Mouse (Mus musculus) MEL (cell line): ENCODE data around the gene Nhlrc3. TPM values are rescaled to one million over a fixed set of nuclear protein-coding genes. Genes with fewer than 3 reads are reported as not detected.

Experiments
- DNase-seq: peaks from one replicate; pipeline ENCODE4 v3.0.0; 2011; ENCODE audit warnings: low read depth, low spot score
- H3K27ac ChIP-seq: 2 replicates; pipeline ENCODE4 v1.5.1; 2012; ENCODE audit warnings: low read depth, mild to moderate bottlenecking, control low read depth, low read length, moderate library complexity; ENCODE audit not compliant: control insufficient read depth
- H3K27me3 ChIP-seq, 2 experiments: fragments of 150-350 bp in 1 of 2; sonication (generic) in 1 of 2; 2 replicates each; pipeline ENCODE4 v1.6.1; 2012; ENCODE audit warnings: low read length in 2 of 2, mild to moderate bottlenecking in 2 of 2, improper control_type of control experiment in 1 of 2, moderate library complexity in 1 of 2; ENCODE audit not compliant: insufficient read depth in 2 of 2, control insufficient read depth in 1 of 2
- H3K36me3 ChIP-seq, 2 experiments: 2 replicates each; pipeline ENCODE4 v1.6.1; 2012 to 2014; ENCODE audit warnings: low read length in 2 of 2, improper control_type of control experiment in 1 of 2, inconsistent platforms in 1 of 2, mild to moderate bottlenecking in 1 of 2; ENCODE audit not compliant: insufficient read depth in 2 of 2, control insufficient read depth in 1 of 2
- H3K4me1 ChIP-seq, 2 experiments: fragments of 150-350 bp in 1 of 2; sonication (generic) in 1 of 2; 2 replicates each; pipeline ENCODE4 v1.6.1; 2012; ENCODE audit warnings: low read length in 2 of 2, improper control_type of control experiment in 1 of 2, mild to moderate bottlenecking in 1 of 2; ENCODE audit not compliant: insufficient read depth in 2 of 2, control insufficient read depth in 1 of 2
- H3K4me3 ChIP-seq, 2 experiments: fragments of 150-350 bp in 1 of 2; sonication (generic) in 1 of 2; 2 replicates each; pipeline ENCODE4 v1.5.1; 2012; ENCODE audit warnings: low read depth in 2 of 2, low read length in 2 of 2, mild to moderate bottlenecking in 2 of 2, moderate library complexity in 2 of 2, control low read depth in 1 of 2, improper control_type of control experiment in 1 of 2; ENCODE audit not compliant: control insufficient read depth in 1 of 2, insufficient read depth in 1 of 2
- H3K79me2 ChIP-seq: 2 replicates; pipeline ENCODE4 v1.6.1; 2012; ENCODE audit warnings: mild to moderate bottlenecking, low read length, moderate library complexity; ENCODE audit not compliant: control insufficient read depth, poor library complexity, insufficient read depth
- H3K9ac ChIP-seq: 2 replicates; pipeline ENCODE4 v1.6.1; 2012; ENCODE audit warnings: low read depth, mild to moderate bottlenecking, control low read depth, low read length, moderate library complexity; ENCODE audit not compliant: control insufficient read depth, poor library complexity, severe bottlenecking
- H3K9me3 ChIP-seq: fragments of 150-350 bp; sonication (generic); replicated peaks from 2 replicates; pipeline ENCODE4 v1.6.1; 2012; ENCODE audit warnings: mild to moderate bottlenecking, low read length, improper control_type of control experiment, moderate library complexity; ENCODE audit not compliant: insufficient read depth
- CHD1 ChIP-seq: IDR thresholded peaks from 2 replicates; pipeline ENCODE4 v1.6.1; 2012; ENCODE audit warnings: low read depth, mild to moderate bottlenecking, inconsistent platforms, low read length, improper control_type of control experiment
- CHD2 ChIP-seq: IDR thresholded peaks from 2 replicates; pipeline ENCODE4 v1.6.1; 2011; ENCODE audit warnings: low read length, improper control_type of control experiment
- CTCF ChIP-seq, 3 experiments: IDR thresholded peaks in 2 of 3; conservative IDR thresholded peaks in 1 of 3; 2 replicates each; pipeline ENCODE4 v1.5.1; 2011 to 2012; ENCODE audit warnings: low read length in 3 of 3, low read depth in 2 of 3, mild to moderate bottlenecking in 2 of 3, improper control_type of control experiment in 1 of 3, inconsistent platforms in 1 of 3, mixed read lengths in 1 of 3, moderate library complexity in 1 of 3; ENCODE audit not compliant: control insufficient read depth in 1 of 3, insufficient read depth in 1 of 3, poor library complexity in 1 of 3, severe bottlenecking in 1 of 3
- ELF1 ChIP-seq: IDR thresholded peaks from 2 replicates; pipeline ENCODE4 v1.6.1; 2014; ENCODE audit warnings: low read depth, mild to moderate bottlenecking, inconsistent platforms, low read length, improper control_type of control experiment, moderate library complexity
- GABPA ChIP-seq: IDR thresholded peaks from 2 replicates; pipeline ENCODE4 v1.6.1; 2012; ENCODE audit warnings: low read depth, mild to moderate bottlenecking, inconsistent platforms, low read length, improper control_type of control experiment, moderate library complexity
- HCFC1 ChIP-seq: IDR thresholded peaks from 2 replicates; pipeline ENCODE4 v1.6.1; 2012; ENCODE audit warnings: low read depth, mild to moderate bottlenecking, inconsistent platforms, low read length, improper control_type of control experiment, moderate library complexity
- JUND ChIP-seq: IDR thresholded peaks from 2 replicates; pipeline ENCODE4 v1.6.1; 2011; ENCODE audit warnings: low read depth, mild to moderate bottlenecking, improper control_type of control experiment, low read length
- KAT2A ChIP-seq: conservative IDR thresholded peaks from 2 replicates; pipeline ENCODE4 v1.6.1; 2012; ENCODE audit warnings: low read depth, low read length, improper control_type of control experiment, inconsistent platforms
- MAFK ChIP-seq: IDR thresholded peaks from 2 replicates; pipeline ENCODE4 v1.6.1; 2011; ENCODE audit warnings: low read depth, mild to moderate bottlenecking, low read length, improper control_type of control experiment, borderline replicate concordance
- MEF2A ChIP-seq: IDR thresholded peaks from 2 replicates; pipeline ENCODE4 v1.6.1; 2014; ENCODE audit warnings: low read depth, mild to moderate bottlenecking, inconsistent platforms, low read length, improper control_type of control experiment; ENCODE audit not compliant: poor library complexity, insufficient replicate concordance, severe bottlenecking; ENCODE audit errors: extremely low read depth
- MXI1 ChIP-seq: IDR thresholded peaks from 2 replicates; pipeline ENCODE4 v1.6.1; 2011; ENCODE audit warnings: mild to moderate bottlenecking, low read depth, low read length, improper control_type of control experiment
- MYB ChIP-seq: IDR thresholded peaks from 2 replicates; pipeline ENCODE4 v1.6.1; 2011; ENCODE audit warnings: mild to moderate bottlenecking, low read depth, low read length, improper control_type of control experiment
- NRF1 ChIP-seq: IDR thresholded peaks from 2 replicates; pipeline ENCODE4 v1.6.1; 2014; ENCODE audit warnings: low read depth, mild to moderate bottlenecking, inconsistent platforms, low read length, improper control_type of control experiment, moderate library complexity; ENCODE audit not compliant: poor library complexity, insufficient read depth, severe bottlenecking
- POLR2AphosphoS2 ChIP-seq: IDR thresholded peaks from 2 replicates; pipeline ENCODE4 v1.6.1; 2011; ENCODE audit warnings: low read length, improper control_type of control experiment
- RCOR1 ChIP-seq: IDR thresholded peaks from 2 replicates; pipeline ENCODE4 v1.6.1; 2012; ENCODE audit warnings: low read depth, mild to moderate bottlenecking, inconsistent platforms, low read length, improper control_type of control experiment
- SMC3 ChIP-seq: IDR thresholded peaks from 2 replicates; pipeline ENCODE4 v1.6.1; 2011; ENCODE audit warnings: low read depth, low read length, improper control_type of control experiment
- TAL1 ChIP-seq: IDR thresholded peaks from 2 replicates; pipeline ENCODE4 v1.6.1; 2012; ENCODE audit warnings: mild to moderate bottlenecking, inconsistent platforms, low read length, moderate library complexity, mixed read lengths
- TCF12 ChIP-seq: IDR thresholded peaks from 2 replicates; pipeline ENCODE4 v1.6.1; 2014; ENCODE audit warnings: low read depth, mild to moderate bottlenecking, inconsistent platforms, low read length, improper control_type of control experiment, moderate library complexity
- USF2 ChIP-seq, 2 experiments: IDR thresholded peaks; 2 replicates each; pipeline ENCODE4 v1.6.1; 2011 to 2012; ENCODE audit warnings: improper control_type of control experiment in 2 of 2, low read length in 2 of 2, borderline replicate concordance in 1 of 2, inconsistent platforms in 1 of 2, low read depth in 1 of 2, mild to moderate bottlenecking in 1 of 2; ENCODE audit not compliant: insufficient read depth in 1 of 2
- ZC3H11A ChIP-seq: IDR thresholded peaks from 2 replicates; pipeline ENCODE4 v1.6.1; 2012; ENCODE audit warnings: low read depth, mild to moderate bottlenecking, inconsistent platforms, low read length, improper control_type of control experiment
- ZKSCAN1 ChIP-seq: IDR thresholded peaks from 2 replicates; pipeline ENCODE4 v1.6.1; 2012; ENCODE audit warnings: low read depth, mild to moderate bottlenecking, inconsistent platforms, low read length, improper control_type of control experiment, moderate library complexity
- ZMIZ1 ChIP-seq: IDR thresholded peaks from 2 replicates; pipeline ENCODE4 v1.6.1; 2012; ENCODE audit warnings: low read depth, mild to moderate bottlenecking, inconsistent platforms, low read length, improper control_type of control experiment, moderate library complexity
- ZNF384 ChIP-seq: IDR thresholded peaks from 2 replicates; pipeline ENCODE4 v1.6.1; 2012; ENCODE audit warnings: low read depth, mild to moderate bottlenecking, inconsistent platforms, low read length, improper control_type of control experiment
- polyA plus RNA-seq, 2 experiments: library from polyadenylated mRNA; stranded (reverse) in 1 of 2; unstranded in 1 of 2; fragments of >175 nt in 1 of 2; fragments of >200 nt in 1 of 2; gene quantifications; 2 replicates each; pipeline versions ENCODE4 v1.2.1 to v1.2.4; 2012; ENCODE audit warnings: low replicate concordance in 2 of 2, low read depth in 1 of 2; ENCODE audit not compliant: insufficient read length in 2 of 2, insufficient read depth in 1 of 2, missing spikeins in 1 of 2
- total RNA-seq: library from RNA; depleted of rRNA; stranded (reverse); fragments of 300-350 nt; gene quantifications from 2 replicates; pipeline ENCODE4 v1.2.3, GENCODE M21; 2012

Nhlrc3 gene
- total and polyA plus RNA-seq, 3 experiments, result 6.7 to 9.1 TPM; not detected in 1

DNA sequence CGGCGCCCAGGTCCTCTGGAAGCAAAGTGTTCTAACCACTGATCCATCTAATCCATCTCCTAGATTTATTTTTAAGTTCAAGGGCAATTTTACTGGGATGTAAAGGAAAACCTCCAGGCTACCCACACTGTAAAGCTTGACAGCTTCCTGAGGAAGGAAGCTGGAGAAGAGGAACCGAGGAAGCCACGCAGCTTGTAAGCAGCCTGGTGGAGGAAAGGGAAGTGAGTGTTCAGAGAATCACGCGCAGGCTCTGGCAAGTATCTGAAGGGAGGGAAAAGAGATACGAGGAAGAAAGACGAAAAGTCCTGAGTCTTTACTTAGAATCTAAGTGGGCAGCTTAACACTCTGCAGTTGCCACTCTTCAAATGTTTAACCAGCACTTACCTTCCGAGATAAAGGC is 3.0 kb downstream of the Nhlrc3 start:
- H3K36me3 ChIP-seq, result peaks cover 0 to 4% of the 10 kb centered on the region in 2 experiments

GRCm38 (mm10) chr3:53457750-53458149 is 5.4 kb downstream of the Nhlrc3 start:
- no peak for DNase-seq
- Histone ChIP-seq H3K4me3 (no peak overlapping the region), H3K79me2 (peaks cover 13% of the 10 kb centered on the region)

More for the DNA sequence above, 3.0 kb downstream of the Nhlrc3 start:
- H3K9me3 ChIP-seq, result no peaks in the 10 kb centered on the region
- no peak overlapping the region for H3K27ac ChIP-seq
- H3K4me1 ChIP-seq, result peaks cover 0 to 3% of the 10 kb centered on the region in 2 experiments; a peak in 2 of 4 replicates
- no peaks in the 10 kb centered on the region for H3K27me3 ChIP-seq
- peak; percentile 34 for DNase-seq
- no peak overlapping the region for H3K9ac ChIP-seq
- H3K79me2 ChIP-seq, result peaks cover 30% of the 10 kb centered on the region
- TF ChIP-seq TAL1 (no peak), JUND (no peak), TCF12 (no peak), CHD2 (no peak), CTCF (IDR thresholded peaks at IDR 0.05 in 2 of 3, conservative IDR thresholded peaks at IDR 0.05 in 1 of 3; ENCODE audit: control insufficient read depth in 1 of 3, insufficient read depth in 1 of 3, low read depth in 2 of 3, low read length in 3 of 3, poor library complexity in 1 of 3, severe bottlenecking in 1 of 3) (no peak), NRF1 (no peak), ZKSCAN1 (no peak), MAFK (no peak), ZC3H11A (no peak), ZMIZ1 (no peak), KAT2A (no peak), ZNF384 (no peak), ELF1 (no peak)
- H3K4me3 ChIP-seq, result no peak overlapping the region

GRCm38 (mm10) chr3:53454984-53455383 is 8.1 kb downstream of the Nhlrc3 start:
- peaks cover 0 to 2% of the 10 kb centered on the region in 2 experiments; a peak in 2 of 4 replicates for H3K36me3 ChIP-seq
- TF ChIP-seq ZC3H11A (no peak), CHD1 (no peak), KAT2A (no peak), MYB (no peak), TAL1 (no peak), MEF2A (no peak), SMC3 (no peak), TCF12 (no peak), ZMIZ1 (no peak), POLR2AphosphoS2 (no peak), ZNF384 (no peak), MAFK (no peak), MXI1 (no peak), GABPA (no peak), USF2 (IDR thresholded peaks at IDR 0.05; ENCODE audit: borderline replicate concordance in 1 of 2, insufficient read depth in 1 of 2, low read depth in 1 of 2, low read length in 2 of 2) (no peak), ZKSCAN1 (no peak), RCOR1 (no peak)
- no peak overlapping the region for H3K27ac ChIP-seq
- no peaks in the 10 kb centered on the region for H3K79me2 ChIP-seq
- H3K4me1 ChIP-seq, result no peaks in the 10 kb centered on the region
- no peak for DNase-seq
- no peaks in the 10 kb centered on the region for H3K27me3 ChIP-seq
- no peak overlapping the region for H3K9ac ChIP-seq
- no peaks in the 10 kb centered on the region for H3K9me3 ChIP-seq
- no peak overlapping the region for H3K4me3 ChIP-seq

More at GRCm38 (mm10) chr3:53457750-53458149, 5.4 kb downstream of the Nhlrc3 start:
- peaks cover 0 to 4% of the 10 kb centered on the region in 2 experiments for H3K36me3 ChIP-seq
- TF ChIP-seq KAT2A (no peak), HCFC1 (no peak)
- H3K27me3 ChIP-seq, result no peaks in the 10 kb centered on the region
- H3K4me1 ChIP-seq, result peaks cover 0 to 3% of the 10 kb centered on the region in 2 experiments; a peak in 2 of 4 replicates
- H3K9ac ChIP-seq, result no peak overlapping the region
- no peaks in the 10 kb centered on the region for H3K9me3 ChIP-seq
- H3K27ac ChIP-seq, result no peak overlapping the region
